Mouse (Mus musculus): Measurements from ENCODE around the gene Sos2.

DNA sequence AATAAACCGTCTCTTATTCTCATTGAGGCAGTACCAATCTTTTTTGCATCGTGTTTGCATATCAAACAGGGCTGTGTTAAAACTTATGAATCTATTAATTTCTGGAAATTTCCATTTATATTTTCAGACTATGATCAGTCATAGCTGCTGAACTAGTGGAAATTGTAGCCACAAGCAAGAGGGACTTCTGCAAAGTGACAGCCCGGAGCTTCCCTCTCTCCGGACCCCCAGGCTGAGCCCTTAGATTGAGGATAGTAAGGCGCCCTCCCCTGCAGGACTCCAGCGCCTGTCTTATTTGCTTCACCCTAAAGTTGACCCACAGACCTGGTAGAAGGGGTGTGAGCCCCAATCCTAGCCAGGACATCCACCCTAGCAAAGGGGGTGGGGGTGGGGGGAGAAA lies 136.7 kb downstream of the Sos2 start:
- TF ChIP-seq CTCF (IDR thresholded peaks at IDR 0.05), result no peak
- no peak for TF ChIP-seq POLR2A (IDR thresholded peaks at IDR 0.05; ENCODE audit: insufficient read depth, low read depth, low read length)
- TF ChIP-seq EP300 (IDR thresholded peaks at IDR 0.05; ENCODE audit: insufficient read depth, low read depth, low read length), result no peak
